Mouse (Mus musculus): ENCODE data around the gene Tcf20. TPM values are rescaled to one million over a fixed set of nuclear protein-coding genes. Genes with fewer than 3 reads are reported as not detected.

The Tcf20 gene
- total RNA-seq (2021), result 10 to 100 TPM; 52.2 to 55.8 TPM

DNA sequence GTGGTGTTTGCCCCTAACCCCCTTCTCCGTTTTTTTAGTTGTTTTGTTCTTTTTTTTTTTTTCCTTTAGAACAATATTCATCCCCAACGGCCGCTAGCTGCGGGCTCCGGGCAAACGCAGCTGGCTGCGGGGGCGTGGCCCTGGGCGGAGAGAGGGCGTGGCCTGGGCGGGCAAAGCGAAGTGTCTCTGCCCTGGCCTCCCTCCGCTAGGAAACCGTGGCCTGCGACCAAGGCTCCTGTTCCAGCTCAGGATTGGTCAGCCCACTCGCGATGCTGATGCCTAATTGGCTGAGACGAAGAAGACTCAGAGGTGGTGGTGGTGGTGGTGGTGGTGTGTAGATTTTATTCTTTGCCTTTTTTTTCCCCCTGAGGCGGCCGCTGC lies at the start of gene Tcf20:
Tcf20 (minus strand) TSS at position 141 of the 381 bp plus-strand sequence.
- DNase-seq (ENCODE audit: low spot score), result peak; percentile 82
- intact Hi-C loops (cut with DNase I), result loop anchor here (5.0 kb wide), 1 partner anchor 90 kb away; no protein-coding TSS in a partner anchor

DNA sequence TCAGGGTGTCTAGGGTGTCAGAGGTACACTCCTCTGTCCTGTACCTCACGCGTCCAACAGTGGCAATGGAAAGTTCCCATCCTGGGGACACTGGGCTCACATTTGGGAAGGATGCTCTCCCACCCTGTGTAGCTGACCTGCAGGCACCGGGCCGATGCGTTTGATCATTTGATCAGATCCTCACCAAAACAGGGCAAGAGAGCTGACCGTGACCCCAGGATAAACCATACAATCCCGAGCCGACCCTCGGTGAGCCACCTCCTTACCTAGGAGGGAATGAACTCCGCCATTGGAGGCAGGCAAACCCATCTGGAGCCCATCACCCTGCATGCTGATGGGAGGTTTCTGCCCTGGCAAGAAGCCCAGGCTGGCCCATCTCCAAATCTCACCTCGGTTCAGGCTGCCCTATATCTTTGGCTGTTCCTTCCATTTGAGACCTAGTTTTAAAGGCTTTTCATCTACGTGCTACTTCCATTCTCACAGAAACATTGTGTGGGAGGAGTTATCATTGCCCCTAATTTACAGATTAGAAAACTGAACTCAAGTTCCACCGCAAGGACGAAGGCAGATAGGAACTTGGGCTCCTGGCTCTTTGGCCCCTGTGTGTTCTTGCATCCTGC lies 49.3 kb upstream of the Tcf20 start:
- no peak for DNase-seq (ENCODE audit: low spot score)
- intact Hi-C loops (cut with DNase I), result loop anchor here (1.0 to 5.0 kb wide), 2 partner anchors 130 to 222 kb away; no protein-coding TSS in a partner anchor

DNA sequence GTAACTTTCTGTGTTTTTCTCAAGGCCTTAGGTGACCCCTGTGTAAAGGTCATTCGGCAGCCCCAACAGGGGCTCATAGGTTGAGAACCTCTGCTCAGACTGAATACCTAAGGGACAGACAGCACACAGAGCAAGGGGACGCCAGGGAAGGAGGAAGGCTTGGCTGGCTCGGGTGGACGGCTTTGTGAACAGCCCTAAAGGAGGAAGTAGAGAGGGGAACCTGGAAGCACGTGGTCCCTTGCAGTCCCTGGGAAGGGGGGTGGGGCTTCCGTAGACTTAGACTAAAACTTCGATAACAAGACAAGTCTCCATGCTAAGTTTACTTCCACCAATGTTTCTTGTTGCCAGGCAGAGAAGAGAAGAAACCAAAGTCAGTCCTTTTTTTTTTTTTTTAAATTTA lies 48.4 kb upstream of the Tcf20 start:
- DNase-seq (ENCODE audit: low spot score), result no peak

DNA sequence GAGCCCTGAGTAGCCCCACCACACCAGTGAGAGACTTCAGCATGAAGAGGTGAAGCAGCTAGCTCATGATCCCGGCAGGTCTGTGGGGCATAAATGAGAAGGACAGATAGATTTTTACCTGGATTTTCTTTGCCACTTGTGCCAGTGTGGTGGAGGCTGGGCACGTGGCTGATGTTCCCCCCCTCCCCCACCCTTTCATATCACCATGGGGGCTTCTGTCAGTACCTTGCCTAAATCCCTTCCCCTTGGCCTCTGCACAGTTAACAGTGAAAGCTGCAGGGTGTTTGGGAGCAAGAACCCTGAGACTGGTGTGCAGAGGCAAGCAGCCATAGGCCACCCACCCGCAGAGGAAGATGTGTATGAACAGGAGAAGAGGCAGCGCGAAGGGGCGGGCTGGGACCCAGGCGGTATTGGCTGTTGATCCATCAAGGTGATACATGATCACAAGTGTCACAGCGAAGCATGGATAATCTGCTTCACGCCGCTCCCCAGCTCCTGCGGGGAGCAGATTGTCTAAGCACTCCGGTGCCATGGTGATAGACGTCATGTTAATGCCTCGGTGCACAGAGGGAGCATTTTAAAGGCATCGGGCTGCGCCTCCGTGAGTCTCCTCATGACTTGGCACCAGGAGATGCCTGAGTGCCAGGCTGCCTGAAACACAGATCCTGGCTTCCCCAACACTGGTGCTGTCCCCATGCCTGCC lies 46.8 kb upstream of the Tcf20 start:
- intact Hi-C loops (cut with DNase I), result no loop called here
- no peak for DNase-seq (ENCODE audit: low spot score)

More for the DNA sequence above, 48.4 kb upstream of the Tcf20 start:
- intact Hi-C loops (cut with DNase I), result loop anchor here (5.0 kb wide), 1 partner anchor 129 kb away; no protein-coding TSS in a partner anchor

DNA sequence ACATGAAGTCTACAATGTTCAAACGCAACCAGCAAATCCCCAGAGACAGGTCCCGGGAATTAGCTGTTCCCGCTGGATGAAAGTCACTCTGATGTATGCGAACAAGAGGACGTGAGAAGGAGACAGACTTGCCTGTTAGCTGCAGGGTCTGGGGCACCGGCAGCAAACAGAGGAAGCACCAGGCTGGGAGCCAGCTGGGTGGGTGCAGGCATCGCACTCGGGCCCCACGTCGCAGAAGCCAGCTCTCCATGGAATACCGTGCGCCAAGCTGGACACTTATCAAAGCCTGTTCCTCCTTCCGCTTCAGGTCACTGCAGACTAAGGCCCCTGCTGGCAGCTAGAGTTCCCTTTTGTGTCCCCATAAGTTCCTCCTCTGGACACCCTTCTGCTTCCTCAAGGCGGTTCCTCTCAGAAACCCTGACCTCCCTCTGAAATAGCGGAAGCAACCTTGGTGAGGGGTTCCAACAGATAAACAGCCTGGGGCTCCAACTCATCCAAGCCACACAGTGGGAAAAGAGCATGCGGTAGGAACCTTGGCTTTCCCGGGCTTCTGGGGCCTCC lies 45.4 kb upstream of the Tcf20 start, which contains the start of gene Nfam1:
Nfam1 (minus strand) TSS at position 326 of the 561 bp plus-strand sequence.
- DNase-seq (ENCODE audit: low spot score), result no peak
- intact Hi-C loops (cut with DNase I), result no loop called here

DNA sequence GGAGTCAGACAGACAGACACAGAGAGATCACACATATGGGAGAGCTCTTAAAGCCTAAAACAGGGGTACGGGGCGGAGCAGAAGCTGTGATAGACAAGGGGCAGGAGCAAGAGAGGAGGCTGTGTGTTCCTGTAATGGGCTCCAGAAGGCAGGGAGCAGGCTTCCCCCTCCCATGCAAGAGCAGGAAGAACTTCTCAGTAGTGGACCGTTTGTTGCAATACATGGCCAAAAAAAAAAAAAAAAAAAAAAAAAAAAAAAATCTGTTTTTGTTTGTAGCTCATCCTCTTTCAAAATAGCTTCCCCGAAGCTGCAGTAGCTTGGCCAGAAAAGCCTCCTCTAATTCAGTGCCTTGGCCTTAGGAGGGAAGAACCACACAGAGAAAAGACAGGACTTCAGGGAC lies 43.2 kb upstream of the Tcf20 start:
- intact Hi-C loops (cut with DNase I), result no loop called here
- DNase-seq (ENCODE audit: low spot score), result no peak

DNA sequence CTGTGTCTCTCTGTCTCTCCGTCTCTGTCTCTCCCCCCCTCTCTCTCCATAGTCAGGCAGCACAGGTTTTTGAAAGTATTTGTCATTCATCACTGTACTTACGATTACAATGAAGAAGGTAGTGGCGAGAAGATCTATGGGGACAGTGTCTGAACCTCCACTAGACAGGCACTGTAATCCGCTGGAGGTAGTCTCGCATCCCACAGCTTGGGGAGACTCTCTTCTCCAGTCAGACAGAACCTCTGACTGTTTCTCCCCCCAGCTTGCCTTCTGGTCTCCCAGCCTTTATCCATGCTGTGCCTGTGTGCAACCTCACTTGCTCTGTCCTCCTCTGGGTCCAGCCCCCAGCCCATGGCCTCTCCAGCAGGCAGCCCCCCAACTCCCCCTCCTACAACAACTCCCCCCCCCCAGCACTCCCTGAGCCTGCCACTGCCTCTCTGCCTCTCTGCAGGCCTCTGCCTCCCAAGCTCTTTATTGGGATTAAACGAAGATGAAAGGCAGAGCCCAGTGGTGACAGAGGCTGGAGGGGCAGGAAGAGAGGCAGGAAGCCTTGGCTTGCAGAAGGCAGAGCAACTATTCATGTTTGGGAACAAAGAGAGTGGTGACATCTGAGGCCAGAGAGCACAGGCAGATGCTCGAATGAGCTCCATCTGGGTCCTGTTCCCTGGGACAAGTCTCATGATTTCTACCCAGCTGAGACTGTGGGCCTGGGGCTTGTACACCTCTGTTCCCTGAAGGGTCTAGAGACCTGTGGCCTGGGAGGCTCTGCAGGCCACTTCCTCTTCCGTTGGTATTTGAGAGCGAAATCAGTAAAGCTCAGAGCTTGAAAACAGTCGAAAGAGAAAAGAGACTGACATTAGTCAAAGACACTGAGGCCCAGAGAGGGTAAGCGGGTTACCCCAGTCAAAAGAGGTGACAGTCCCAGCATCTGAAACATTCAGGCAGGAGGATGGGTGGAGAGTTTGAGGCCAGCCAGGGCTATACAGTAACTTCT lies 42.4 kb upstream of the Tcf20 start:
- no peak for DNase-seq (ENCODE audit: low spot score)
- intact Hi-C loops (cut with DNase I), result no loop called here

DNA sequence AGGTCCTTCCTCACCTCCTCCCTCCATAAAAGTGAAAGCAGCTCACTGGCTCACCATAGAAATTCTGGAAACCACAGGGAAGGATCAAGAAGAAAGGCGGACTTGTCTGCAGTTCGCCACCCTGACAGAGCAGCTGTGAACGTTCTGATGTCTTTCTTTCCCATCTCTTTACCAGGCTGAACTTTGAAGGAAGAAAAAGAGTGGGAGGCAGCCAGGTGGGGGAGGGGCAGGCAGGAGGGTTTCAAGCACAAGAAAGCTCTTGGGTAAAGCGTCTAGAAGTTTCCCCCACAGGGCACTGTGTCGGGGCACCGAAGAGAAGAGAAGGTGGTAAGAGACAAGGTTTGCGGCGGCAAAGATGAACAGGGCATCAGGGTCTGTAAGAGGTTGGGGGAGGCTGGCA lies 38.5 kb upstream of the Tcf20 start:
- no peak for DNase-seq (ENCODE audit: low spot score)
- intact Hi-C loops (cut with DNase I), result no loop called here

DNA sequence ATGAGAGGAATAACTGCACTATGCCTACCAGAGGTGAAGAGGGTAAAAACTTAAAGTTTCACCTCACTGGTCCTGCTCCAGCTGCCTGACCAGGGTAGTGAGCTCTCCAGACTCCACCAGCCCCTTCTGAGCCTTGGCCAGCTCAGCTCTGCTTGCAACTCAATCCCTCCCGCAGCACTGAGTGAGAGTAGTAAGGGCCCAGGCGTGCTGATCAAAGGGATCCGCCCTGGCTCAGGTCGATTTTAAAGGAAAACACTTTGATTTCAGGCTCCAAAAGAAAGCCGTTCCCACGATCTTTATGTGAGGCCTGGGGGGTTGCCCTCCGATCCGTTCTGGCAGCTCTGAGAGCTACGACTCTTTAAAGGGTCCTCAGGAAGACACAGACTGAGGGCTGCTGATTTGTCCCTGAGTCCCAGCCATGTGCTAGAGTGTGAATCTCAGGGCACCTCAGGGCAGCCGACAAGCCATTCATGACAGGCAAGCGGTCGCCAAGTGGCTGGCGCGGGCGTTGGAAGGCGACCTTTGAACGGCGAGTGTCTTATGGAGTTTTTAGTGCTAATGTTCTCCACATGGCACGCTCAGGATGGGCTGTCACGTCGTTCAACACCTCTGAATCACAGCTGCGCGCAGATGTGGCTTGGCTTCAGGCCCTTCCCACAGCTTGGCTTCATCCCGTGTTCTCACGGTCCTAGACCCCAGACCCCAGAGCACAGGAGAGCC lies 37.5 kb upstream of the Tcf20 start:
- no peak for DNase-seq (ENCODE audit: low spot score)

DNA sequence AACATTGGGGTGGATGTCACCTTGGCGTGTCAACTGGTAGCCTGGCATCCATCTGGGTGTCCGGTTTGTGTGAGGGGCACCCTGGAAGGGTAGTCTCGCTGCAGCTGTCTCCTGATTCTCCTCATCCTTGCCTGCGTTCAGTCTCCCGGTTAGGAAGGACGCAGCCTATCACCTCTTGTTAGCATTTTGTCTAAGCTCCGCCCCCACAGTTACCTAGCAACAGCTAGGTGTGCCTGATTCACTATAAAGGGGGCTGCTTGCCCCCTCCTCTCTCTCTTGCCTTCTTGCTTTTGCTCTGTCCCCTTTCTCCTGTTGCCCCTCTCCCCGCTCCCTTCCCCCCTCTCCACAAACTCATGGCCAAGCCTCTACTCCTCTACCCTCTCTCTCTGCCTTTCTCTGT lies 35.3 kb upstream of the Tcf20 start:
- DNase-seq (ENCODE audit: low spot score), result no peak

More for the DNA sequence above, 37.5 kb upstream of the Tcf20 start:
- intact Hi-C loops (cut with DNase I), result no loop called here

DNA sequence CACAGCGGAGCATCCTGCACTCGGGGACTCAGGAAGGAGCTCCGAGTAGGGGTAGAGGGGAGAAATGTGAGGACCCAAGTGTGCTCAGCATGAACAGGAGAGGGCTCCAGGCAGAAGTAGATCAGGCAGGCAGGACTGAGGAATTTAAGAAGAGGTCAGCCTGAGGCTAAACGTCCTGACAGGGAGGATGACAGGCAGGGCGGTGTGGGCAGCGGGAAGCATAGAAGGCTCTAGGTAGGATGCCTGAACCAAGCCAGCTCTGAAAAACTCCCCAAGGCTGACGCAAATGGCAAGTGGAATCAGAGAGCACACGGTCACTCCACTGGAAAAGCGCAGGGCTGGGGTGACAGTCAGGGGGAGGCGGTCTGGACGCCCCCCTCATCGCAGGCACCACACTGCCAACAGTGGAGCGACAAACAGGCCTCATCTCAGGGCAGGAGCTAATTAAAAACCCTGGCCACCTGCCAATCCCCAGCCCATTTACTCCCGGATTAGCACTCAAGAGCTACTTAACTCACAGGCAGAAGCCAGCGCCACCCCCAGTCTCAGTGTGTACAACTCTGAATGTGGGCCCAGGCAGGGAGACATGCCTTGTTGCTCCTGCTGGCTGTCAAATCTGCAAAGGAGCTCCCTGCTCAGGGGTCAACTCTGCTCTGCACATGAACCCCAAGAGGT lies 23.5 kb upstream of the Tcf20 start:
- intact Hi-C loops (cut with DNase I), result no loop called here
- no peak for DNase-seq (ENCODE audit: low spot score)

More for the DNA sequence above, 35.3 kb upstream of the Tcf20 start:
- intact Hi-C loops (cut with DNase I), result no loop called here

DNA sequence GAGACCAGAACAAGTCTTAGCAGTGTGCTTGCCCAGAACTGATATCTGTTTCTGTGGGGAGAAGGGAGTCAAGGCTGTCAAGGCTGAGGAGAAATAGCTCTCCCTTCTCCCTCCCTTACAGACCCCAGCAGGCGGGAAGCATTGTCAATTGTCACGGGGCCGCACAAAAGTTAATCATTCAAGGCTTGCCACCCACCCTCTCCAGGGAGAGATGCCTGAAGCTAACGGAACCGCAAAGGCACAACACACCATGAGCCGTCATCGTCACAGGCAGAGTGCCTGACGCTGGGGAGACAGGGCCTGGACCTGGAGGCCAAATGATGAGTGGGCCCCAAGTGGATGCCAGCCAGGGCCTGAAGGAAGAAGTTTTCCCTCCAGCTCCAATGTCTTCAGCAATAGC lies 22.8 kb upstream of the Tcf20 start:
- intact Hi-C loops (cut with DNase I), result no loop called here
- DNase-seq (ENCODE audit: low spot score), result no peak

DNA sequence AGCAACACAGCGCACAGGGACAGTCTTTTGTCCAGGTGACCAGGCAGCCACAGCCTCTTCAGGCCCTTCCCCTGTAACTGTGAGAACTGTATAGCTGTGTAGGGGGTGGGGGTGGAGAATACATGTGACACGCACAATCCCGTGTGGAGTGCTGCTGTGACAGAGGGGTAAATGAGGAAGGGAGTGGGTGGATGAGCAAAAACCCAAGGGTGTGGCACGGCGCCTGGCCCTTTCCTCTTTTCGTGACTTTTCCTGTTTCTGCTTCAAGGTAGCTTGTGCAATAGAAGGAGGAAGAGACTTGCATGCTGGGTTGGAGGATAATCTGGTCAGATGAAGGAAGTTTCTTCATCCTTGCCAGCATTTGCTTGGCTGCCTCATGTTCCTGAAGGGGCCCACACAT lies 21.9 kb upstream of the Tcf20 start:
- intact Hi-C loops (cut with DNase I), result no loop called here
- no peak for DNase-seq (ENCODE audit: low spot score)

DNA sequence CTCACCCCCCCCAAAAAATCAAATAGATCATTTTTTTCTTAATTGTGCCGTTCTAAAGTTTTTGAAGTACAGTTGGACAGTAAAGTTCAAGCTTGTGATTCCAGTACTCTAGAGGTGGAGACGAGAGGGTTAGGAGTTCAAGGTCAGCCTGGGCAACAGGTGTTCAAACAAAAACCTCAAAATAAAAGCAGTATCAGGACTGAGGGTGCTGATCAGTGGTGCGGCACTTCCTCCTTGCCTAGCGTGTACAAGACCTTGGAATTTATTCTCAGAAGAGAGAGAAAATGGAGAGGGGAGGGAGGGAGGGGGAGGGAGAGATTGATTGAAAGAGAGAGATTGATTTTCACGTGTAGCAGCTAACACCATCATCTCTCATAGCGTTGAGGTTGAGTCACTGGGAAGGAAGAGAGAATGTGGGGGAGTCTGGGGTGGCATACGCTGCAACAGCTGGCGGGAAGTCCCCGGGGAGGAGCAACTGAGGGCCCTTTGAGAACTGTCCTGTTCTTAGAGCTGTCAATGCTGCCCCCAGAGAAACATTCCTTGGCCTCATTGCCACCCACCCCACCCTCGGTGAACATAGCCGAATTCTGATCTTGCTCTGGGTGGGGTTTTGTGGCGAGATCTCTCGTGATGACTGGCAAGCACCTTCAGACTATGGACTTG lies 21.2 kb upstream of the Tcf20 start:
- intact Hi-C loops (cut with DNase I), result no loop called here
- DNase-seq (ENCODE audit: low spot score), result no peak

DNA sequence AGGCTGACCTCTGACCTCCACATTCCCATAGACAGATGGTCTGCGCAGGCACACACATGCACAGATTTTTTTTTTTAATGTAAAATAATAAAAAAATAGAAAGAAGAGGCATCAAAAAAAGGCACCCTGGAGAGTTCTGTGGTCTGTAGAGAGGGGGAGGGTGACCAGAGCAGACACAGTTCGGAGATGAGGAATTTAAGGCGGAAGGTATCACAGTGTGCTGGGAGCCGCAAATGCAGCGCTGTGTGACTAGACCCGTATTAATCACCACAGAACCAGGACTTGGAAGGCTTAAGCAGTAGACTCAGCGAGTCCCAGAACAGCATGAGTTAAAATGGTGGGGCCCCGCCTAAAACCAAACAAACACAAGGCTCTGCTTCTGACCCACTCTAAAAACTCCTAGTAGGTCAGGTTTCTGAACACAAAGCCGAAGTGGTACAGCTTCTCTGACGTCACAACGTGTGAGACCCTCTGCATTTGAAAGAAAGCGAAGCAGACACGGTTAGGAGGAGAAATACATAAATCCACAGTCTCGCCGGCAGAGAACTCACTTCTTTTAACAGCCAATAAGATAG lies 19.8 kb upstream of the Tcf20 start:
- intact Hi-C loops (cut with DNase I), result no loop called here
- DNase-seq (ENCODE audit: low spot score), result no peak

DNA sequence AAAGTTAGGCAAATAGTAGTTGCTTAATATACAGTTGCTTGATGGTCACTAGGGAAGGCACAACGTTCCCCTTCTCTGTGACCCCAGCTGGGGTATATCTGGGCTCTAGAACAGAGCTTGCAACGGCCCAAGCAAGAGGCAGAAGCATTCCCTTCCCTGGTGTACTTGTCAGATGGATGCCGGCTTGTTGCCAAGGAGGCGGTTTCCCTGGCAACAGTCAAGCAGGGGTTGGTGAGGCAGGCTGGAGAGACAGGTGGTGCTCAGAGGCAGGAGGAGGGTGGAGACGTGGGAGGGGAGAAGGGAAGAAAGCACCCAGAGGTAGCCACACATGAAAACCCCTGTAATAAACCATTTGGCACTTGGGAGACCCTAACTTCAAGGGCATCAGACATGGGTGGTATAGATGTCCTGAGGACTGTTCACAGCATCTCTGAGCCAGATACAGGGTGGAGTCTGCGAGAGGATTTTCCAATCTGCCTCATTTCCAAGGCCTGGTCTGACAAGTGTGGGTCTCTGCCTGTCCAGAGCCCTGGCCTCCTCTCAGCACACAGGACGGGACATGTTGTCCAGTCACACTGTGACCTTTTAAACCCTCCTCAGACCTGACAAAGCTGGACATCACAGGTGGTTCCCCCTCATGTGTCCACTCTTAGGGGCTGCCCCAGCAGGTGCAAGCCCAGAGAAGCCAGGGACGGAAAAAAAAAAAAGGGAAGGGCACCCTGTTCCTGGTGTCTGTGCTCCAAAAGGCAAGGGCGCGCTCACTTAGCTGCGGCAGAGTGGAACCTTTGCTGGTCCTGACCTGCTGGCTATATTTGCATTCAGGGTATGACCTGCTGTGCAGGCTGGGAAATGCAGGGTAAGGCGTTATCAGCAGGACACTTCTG lies 15.2 kb upstream of the Tcf20 start:
- no peak for DNase-seq (ENCODE audit: low spot score)
- intact Hi-C loops (cut with DNase I), result no loop called here

DNA sequence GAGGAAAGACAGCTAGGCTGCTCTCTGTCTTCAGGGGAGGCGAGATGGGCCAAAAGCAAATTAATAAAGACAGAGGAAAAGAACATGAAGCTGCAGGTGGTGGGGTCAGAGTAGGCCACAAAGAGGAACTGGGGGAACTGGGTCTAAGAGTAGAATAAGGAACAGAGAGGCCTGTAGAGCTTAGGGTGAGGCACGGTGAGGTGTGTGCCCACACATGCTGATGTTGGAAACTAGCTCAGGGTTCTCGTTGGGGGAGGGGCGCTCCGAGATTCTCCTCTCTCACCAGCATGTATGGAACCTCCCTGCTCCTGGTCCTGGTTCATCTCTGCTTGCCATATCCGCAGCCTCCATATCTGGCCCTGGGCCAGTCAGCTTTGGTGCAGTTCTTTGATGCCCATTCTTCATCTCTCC lies 11.1 kb upstream of the Tcf20 start:
- DNase-seq (ENCODE audit: low spot score), result no peak
- intact Hi-C loops (cut with DNase I), result no loop called here
